Mouse (Mus musculus): ENCODE measurements around the gene Prr5l.

Prr5l gene

GRCm38 (mm10) chr2:101825226-101826120 is 57.4 kb downstream of the Prr5l start:
- intact Hi-C loops (cut with DNase I): loop anchor here (5.0 kb wide), 1 partner anchor 118 kb away; no protein-coding TSS in a partner anchor

DNA sequence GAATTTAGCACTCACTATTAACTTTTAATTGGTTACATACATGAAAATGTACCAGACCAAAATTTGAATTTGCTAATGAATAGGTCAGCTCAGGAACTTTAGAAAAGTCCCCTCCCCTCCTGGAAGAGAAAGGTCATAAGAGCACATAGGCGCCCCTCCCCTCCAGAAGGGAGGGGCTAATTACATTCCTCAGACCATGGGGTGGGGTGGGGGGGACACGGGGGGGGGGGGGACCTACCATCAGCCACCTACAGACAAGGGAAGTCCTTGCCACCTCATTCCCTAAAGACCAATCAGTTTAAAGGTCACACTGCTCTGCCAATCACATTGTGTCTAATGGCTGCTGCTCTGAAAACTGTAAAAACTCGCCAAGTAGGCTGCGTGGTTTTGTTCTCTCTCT is 59.0 kb downstream of the Prr5l start:
- intact Hi-C loops (cut with DNase I): no loop called here

DNA sequence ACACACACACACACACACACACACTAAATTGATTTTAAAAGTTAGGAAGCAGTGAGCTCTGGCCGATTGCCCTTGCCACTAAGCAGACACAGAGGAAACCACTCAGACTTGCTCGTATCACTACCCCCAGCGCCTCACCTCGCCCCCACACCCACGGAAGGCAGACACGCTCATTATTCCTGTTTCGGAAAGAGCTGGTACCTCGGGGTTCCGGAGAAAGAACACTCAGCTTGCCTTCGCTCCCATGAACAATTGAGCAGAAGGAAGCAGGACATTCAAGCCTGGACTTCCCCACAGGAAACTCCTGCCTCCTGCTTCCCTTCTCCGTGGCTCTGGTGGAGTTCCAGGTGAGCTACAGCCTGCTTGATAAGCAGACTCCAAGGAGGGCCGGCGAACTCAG is 60.0 kb downstream of the Prr5l start:
- intact Hi-C loops (cut with DNase I): no loop called here

DNA sequence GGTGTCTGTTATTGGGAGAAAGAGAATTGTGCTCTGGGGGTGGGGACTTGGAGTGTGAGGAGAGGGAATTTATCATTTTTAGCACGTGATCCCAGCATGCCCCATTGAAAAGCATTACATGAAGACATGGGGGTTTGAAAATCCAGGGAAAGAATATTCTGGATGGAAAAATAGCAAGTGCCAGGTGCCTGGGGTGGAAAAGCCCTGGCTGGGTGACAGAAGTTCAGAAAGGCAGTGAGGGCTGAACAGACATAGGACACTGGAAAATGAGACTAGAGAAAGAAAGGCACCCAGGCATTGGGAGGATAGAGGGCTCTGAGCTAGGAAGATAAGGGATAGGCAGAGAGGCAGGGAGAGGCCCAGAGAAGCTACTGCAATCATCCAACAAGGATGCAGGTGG is 62.0 kb downstream of the Prr5l start:
- intact Hi-C loops (cut with DNase I): no loop called here

- intact Hi-C loops (cut with DNase I): no loop called here
These were observed 63.7 kb downstream of the Prr5l start for GRCm38 (mm10) chr2:101818986-101819764.

DNA sequence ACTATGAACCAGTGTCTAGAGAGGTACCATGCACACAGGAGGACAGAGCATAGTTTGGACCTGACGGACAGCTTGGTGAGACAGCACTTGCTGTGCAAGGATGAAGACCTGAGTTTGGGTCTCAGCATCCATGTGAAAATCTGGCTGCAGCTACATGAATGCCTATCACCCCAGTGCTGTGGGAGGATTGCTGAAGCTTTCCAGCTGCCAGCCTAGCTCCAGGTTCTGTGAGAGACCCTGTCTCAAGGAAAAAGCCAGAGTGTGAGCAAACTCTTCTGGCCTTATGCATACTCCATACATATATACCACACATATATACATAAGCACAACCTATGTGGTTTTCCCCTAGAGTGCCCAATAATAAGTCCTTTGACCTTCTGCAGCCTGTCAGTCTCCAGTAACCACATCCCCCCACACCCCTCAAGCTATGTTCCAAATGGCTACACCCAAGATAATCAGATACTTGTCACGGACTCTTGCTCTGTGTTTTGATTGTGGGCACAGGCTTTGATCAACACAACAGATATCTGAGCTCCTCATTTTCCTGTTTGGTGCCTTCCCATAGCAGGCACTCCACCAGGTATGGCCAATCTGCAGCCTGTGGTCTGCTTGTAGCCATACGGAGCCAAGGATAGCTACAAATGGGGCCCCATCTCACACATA is 66.0 kb downstream of the Prr5l start:
- intact Hi-C loops (cut with DNase I): no loop called here

DNA sequence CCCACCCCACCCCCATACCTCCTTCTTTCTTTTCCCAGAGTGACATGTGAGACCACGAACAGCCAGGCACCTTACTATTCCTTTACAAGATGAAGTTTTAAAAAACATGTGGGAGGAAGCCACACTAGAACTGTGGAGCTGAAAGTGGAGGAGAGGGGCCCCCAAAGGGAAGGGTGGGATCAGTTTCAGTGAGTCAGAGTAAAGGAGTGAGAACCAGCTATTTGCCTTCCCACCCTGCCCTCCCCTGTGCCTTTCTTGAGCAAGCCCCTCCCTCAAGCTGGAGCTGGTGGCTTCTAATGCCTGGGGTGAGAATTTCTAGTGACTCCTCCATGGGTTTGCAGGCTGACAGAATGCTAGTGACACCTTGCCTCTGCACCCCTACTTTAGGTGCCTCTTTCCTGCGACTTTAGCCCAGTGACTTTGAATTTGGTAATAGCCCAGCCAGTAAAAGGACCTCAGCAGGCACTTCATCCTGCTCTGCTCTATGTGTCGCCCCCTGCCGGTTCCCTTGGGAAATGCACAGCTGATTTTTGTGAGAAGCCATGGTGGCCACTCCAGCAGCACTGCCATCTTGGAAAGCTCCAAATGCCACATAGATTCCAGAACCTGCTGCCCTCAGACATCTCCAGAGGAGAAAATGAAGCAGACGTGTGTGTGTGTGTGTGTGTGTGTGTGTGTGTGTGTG is 67.4 kb downstream of the Prr5l start:
- intact Hi-C loops (cut with DNase I): no loop called here

GRCm38 (mm10) chr2:101814272-101814625 is 68.6 kb downstream of the Prr5l start:
- intact Hi-C loops (cut with DNase I): no loop called here

DNA sequence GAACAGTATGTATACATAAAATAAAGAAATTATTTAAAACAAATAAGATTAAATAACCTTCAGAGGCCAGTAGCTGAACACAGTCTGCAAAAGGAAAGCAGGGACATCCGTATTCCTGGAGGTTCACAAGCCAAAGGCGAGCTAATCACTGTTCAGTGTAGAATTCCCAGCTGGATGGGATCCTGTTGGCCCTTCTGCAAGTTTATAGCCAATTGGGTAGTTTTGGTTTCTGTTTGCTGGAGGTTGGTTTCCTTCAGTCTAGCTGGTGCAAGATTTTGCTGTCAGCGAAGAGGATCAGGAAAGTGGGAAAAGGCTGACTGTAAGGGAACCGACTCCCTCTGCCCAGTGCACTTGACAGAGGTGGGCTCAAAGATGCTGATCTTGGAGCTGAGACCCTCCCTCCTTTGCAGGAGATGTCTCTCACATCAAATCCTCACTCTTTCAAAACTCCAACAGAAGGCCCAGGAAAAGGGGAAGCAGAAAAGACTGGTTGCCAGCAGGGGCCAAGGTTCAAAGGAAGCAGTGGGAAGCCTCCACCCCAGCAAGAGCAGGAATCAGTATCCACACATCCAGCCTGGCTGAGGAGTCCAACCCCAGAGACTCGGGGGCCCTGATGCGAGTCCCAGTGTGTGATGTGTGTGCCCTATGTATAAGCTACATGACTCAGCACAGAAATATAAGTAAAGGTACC is 69.1 kb downstream of the Prr5l start:
- intact Hi-C loops (cut with DNase I): no loop called here

DNA sequence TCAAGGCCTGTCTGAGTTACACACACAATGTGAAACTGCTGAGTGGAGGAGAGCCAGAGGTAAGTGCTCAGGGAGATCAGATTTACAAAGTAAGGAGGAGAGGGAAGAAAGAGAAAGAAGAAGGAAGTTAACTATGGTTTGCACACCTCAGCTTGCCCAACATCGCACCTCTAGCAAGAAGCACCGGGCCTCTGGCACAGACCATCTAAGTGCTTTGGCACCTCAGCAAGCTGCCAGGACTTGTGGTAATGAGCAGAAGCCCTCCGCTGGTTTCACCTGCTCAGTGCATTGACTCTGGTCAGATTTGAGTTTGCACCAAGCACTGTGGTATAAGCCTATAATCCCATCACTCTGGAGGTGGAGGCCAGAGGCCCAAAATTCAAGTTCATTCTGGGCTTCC is 70.9 kb downstream of the Prr5l start:
- intact Hi-C loops (cut with DNase I): no loop called here

DNA sequence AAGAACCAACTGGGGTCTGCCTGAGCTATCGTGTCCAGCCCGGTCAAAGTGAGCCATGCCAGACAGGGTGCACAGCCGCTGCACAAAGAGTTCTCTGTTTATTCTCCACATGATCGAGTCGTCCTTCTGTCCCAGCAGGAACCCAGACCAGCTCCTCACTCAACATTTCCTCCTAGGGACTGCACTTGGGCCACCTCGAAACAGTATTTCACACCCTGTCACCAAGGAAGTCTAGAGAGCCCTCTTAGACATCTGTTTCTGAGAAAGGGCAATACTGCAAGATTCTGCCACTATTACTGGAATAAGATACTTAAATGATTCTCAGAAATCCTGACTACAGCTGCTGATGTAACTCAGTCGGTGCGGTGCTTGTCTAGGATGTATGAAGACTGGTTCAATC is 72.1 kb downstream of the Prr5l start:
- intact Hi-C loops (cut with DNase I): no loop called here

GRCm38 (mm10) chr2:101809640-101810305 is 73.1 kb downstream of the Prr5l start:
- intact Hi-C loops (cut with DNase I): no loop called here

DNA sequence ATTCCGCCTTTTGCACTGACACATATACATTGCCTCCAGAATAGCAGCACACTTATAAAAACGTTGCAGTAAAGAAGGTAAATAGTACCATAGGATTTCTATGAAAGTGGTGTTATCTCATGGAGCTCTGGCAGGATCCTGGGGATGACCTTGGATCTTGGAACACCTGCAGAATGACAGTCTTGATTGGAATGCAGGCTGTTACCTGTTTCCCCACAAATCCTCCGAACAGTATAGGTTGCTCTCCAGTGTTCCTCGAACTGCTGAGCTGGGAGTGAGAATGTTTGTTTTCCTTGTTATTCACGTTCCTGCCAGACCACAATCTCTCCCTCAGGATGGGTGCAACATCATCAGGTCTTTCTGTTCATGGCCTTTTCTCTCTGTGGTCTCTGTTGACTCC is 75.1 kb downstream of the Prr5l start:
- intact Hi-C loops (cut with DNase I): no loop called here

DNA sequence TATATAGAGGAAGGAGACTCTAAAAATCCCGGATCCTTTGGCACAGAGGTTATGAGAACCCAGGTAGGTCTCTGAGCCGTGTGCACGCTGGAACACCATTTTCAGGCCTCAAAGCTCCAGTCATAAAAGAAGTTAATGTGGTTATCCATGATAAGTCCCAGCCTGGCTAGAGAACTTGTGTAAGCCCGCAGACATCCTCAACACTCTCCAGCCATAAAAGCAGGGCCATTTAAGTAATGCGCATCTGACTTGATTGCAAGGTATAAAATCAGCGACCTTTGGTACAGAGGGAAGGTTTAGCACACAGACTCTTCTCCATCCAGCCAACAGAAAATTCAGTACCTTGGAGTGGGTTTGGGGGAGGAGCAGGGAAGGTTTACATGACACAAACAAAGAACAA is 80.6 kb downstream of the Prr5l start:
- intact Hi-C loops (cut with DNase I): no loop called here

DNA sequence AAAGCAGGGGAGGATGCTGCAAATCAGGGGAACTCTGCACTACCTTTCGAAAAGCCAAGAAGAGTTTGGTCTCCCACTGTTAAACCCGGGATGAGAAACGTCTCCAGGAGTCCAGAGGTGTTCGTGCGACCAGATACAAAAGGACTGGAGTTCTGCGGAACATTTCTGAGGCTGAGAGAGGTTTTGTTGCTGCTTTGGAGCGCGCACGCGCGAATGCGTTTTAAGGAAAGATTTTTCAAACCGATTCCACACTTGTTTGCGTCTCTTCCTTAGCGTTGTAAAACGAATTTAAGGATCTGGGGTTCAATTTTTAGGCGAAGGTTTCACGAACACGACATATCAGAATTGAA is 85.0 kb downstream of the Prr5l start:
- intact Hi-C loops (cut with DNase I): loop anchor here (5.0 kb wide), 1 partner anchor 86 kb away; no protein-coding TSS in a partner anchor

DNA sequence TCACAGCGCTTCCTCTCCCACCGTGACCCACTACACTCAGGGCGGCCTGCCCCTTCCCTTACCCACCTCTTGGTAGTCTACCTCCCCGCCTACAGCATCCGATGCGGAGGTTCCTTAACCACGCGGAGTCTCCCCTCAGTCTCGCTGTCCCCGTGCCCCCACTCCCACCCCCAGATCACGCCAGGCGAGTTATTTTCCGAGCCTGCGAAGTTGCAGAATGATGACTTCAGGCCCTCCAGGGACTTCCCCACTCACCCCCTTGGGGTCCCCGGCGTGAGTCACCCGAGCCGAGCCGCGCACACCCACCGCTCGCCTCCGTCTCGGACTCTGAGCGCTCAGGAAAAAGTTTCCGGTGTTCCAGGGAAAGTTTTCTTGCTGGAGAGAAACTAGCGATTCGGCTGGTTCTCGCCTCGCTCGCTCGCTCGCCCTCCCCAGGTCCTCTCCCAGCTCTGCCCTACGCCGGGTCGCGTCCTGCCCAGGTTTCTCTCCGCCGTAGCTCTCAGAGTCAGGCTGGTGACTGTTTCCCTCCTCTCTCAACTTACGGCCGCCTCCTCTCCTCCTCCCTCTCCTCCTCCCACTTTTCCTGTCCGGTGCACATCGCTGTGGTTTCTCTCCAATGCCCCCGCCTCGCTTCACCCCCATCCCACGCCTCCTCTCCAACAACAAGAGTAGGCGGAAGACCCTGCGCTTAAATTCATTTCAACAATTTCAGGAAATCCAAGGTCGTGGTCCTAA is 85.5 kb downstream of the Prr5l start:
- intact Hi-C loops (cut with DNase I): loop anchor here (5.0 kb wide), 1 partner anchor 85 kb away; no protein-coding TSS in a partner anchor

DNA sequence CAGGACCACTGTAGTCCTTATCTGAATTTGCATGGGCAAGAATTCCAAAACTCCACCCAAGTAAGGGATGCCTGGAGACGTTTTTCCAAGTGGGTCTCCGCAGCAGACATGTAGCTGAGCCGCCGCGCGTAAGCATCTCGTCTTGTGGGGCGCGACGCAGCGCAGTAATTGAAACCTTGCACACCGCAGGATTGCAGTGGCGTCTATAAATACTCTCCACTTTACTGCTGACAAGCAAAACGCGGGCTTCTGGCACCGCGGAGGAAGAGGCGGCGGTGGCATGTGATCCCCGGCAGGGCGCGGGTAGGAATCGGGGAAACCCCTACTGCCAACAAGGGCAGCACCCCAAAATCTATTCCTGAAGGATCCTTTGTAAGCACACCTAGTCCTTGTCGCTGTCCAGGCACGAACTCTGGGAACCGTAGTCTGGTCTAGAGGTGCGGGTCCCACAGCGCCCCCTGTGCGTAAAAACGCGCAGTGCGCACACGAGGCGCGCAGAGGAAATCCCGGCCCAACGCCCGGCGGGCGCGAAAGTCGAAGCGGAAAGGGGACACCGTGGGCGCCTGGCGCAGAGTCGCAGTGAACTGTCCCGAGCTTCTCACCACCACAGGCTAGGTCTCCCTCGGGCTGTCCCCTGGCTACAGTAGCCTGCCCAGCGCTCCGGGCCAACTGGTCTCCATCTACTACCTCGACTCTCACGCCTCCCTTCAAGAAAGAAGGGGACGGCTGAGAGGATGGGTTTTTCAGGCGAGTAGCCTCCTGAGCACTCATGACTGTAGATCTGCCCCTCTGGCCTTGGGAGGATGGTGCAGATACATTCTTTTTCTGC is 86.3 kb downstream of the Prr5l start:
- intact Hi-C loops (cut with DNase I): loop anchor here (5.0 kb wide), 1 partner anchor 84 kb away; no protein-coding TSS in a partner anchor

DNA sequence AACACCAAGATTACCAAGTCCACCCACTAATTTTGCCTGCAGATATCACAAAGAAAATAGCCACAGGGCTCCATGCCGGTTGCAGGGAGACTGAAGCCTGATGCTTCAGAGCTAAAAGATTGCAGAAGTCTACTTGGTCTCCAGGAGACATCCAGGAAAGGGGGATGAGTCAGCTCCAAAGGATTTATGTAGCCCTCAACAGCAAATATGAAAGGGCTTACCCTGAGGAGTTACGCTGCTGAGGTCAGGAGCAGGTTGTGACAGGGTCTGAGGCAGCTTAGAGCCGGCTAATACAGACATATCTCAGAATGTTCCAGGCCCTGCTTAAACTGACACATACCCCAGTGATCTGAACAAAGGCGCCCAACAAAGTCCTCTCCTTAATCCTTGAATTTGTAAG is 90.7 kb downstream of the Prr5l start:
- intact Hi-C loops (cut with DNase I): no loop called here

DNA sequence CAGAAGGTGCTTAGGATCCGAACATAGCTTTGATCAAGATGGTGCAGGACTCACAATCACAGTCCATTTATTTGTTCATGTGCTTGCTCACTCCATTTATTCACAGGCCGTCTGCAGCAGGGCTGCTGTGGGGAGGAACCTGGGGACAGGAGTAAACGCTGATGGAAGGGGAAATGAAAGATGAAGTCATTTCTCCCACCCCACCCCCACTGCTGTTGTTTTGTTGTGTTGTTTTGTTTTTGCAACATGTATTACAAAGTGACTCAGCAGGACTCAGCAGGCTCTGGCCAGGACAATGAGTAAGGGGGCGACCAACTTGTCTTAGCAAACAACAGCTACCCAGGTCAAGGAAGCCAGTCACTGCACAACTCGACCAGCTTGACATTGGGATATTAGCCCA is 99.6 kb downstream of the Prr5l start:
- intact Hi-C loops (cut with DNase I): no loop called here

Data from adrenal gland (tissue).